Mouse (Mus musculus) embryonic facial prominence, embryonic 15.5 days (tissue): ENCODE measurements around the gene Tigar. TPM values are rescaled to one million over a fixed set of nuclear protein-coding genes. Genes with fewer than 3 reads are reported as not detected.
A peak's percentile ranks its signal among the peaks of the same experiment; 100 is the strongest.

Source experiments
- ATAC-seq: fragments of 200-750 bp; cut with Nextera tagmentation; 2 replicates; pipeline ENCODE4 v1.8.0; 2017; ENCODE audit warnings: low read depth, moderate TSS enrichment; ENCODE audit not compliant: insufficient number of reproducible peaks, low FRiP score, low TSS enrichment
- H3K27ac ChIP-seq: fragments of 300-500 bp; sonication (generic); replicated peaks from 2 replicates; pipeline ENCODE4 v1.5.1; 2015; ENCODE audit warnings: mild to moderate bottlenecking, inconsistent platforms
- H3K27me3 ChIP-seq: fragments of 300-500 bp; sonication (generic); 2 replicates; pipeline ENCODE4 v1.6.1; 2015; ENCODE audit warnings: inconsistent platforms
- H3K36me3 ChIP-seq: fragments of 300-500 bp; sonication (generic); 2 replicates; pipeline ENCODE4 v1.6.1; 2015; ENCODE audit warnings: mild to moderate bottlenecking, inconsistent platforms
- H3K4me1 ChIP-seq: fragments of 300-500 bp; sonication (generic); 2 replicates; pipeline ENCODE4 v1.6.1; 2015; ENCODE audit warnings: inconsistent platforms
- H3K4me2 ChIP-seq: fragments of 300-500 bp; sonication (generic); replicated peaks from 2 replicates; pipeline ENCODE4 v1.6.1; 2015; ENCODE audit warnings: mild to moderate bottlenecking, inconsistent platforms
- H3K4me3 ChIP-seq: fragments of 300-500 bp; sonication (generic); replicated peaks from 2 replicates; pipeline ENCODE4 v1.5.1; 2015; ENCODE audit warnings: mild to moderate bottlenecking, inconsistent platforms
- H3K9ac ChIP-seq: fragments of 300-500 bp; sonication (generic); 2 replicates; pipeline ENCODE4 v1.6.1; 2015; ENCODE audit warnings: inconsistent platforms
- H3K9me3 ChIP-seq: fragments of 300-500 bp; sonication (generic); replicated peaks from 2 replicates; pipeline ENCODE4 v1.6.1; 2016; ENCODE audit warnings: inconsistent platforms
- WGBS: fragments of 180-500 bp; shearing (Covaris S2); methylation state at CpG from one replicate; pipeline ENCODE4 v1.1.7; 2015; 5-methylcytosine and 5-hydroxymethylcytosine counted together
- polyA plus RNA-seq: library from polyadenylated mRNA; unstranded; fragments of >200 nt; fragmentation: Nextera tagmentation; extraction: Ambion mirVana; gene quantifications from 2 replicates; pipeline ENCODE4 v1.2.1, GENCODE M21; 2015

Tigar gene
- polyA plus RNA-seq, 1 experiment from 2014 or later, result 2.7 TPM

DNA sequence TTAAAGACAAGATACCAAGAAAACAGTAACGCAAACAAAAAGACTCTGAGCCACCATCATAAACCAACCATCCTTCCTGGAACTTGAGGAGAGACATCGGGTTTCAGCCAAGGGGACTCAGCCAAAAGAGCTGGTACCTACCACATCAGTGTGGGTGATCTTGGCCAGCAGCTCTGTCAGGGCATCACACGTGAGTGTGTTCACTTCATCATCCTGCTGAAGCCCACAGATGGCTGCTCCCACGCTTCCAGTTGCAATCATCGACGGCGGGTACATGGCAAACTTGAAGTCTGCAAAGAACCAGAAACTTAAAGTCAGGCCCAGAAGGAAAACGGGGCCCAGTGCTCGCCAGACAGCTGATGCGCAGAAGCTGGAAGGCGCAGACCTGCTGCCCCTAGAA is 29.6 kb upstream of the Tigar start:
- ATAC-seq, result no peak
- H3K9me3 ChIP-seq, result no peaks in the 10 kb centered on the region
- peaks cover 69% of the 10 kb centered on the region for H3K36me3 ChIP-seq
- H3K9ac ChIP-seq, result no peak overlapping the region
- whole genome bisulfite sequencing, result 92% methylated on average over 11 of the region's 11 CpGs
- peaks cover 19% of the 10 kb centered on the region for H3K4me1 ChIP-seq
- H3K27me3 ChIP-seq, result no peaks in the 10 kb centered on the region
- no peak overlapping the region for H3K27ac ChIP-seq
- no peak overlapping the region for H3K4me3 ChIP-seq
- H3K4me2 ChIP-seq, result no peak overlapping the region

DNA sequence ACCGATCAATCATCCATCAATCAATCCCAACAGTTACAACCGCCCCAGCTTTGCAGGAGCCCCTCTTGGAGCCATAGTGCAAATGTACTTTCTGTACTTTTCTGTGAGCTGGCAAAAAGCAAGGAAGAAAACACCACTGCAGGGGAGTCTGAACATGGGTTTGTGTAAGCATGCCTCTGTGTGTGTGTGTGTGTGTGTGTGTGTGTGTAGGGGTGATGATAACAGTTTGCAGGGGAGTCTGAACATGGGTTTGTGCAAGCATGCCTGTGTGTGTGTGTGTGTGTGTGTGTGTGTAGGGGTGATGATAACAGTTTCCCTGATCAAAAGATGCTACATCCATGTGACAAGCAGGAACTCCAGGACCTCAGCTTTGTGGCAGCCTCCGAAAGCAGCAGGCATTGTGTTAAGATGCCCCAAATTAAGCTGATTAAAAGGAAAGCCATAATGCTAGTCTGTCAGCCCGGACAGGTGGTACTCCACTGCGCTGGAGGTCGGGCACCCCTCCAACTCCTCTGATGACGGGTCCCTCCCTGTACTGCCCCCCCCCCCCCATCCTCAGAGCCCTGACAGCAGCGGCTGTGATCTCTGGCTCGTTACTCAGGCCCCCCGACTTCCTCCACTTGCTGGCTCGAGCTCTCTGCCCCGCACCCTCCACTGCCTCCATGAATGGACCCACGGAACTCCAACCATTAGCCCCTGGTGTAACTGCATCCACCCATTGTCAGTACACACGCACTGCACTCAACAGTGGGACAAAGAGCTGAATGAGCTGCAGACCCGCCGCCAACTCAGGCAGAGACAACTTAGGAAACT is 24.3 kb upstream of the Tigar start:
- H3K9ac ChIP-seq, result no peak overlapping the region
- peak; percentile 22; the same call in 1 of the 2 replicates for ATAC-seq
- no peak overlapping the region for H3K27ac ChIP-seq
- H3K36me3 ChIP-seq, result peaks cover 84% of the 10 kb centered on the region
- no peaks in the 10 kb centered on the region for H3K27me3 ChIP-seq
- H3K9me3 ChIP-seq, result no peaks in the 10 kb centered on the region
- WGBS, result 63% methylated on average over 15 of the region's 16 CpGs
- H3K4me1 ChIP-seq, result peaks cover 3% of the 10 kb centered on the region; the same call in 1 of the 2 replicates
- no peak overlapping the region for H3K4me2 ChIP-seq
- no peak overlapping the region for H3K4me3 ChIP-seq

DNA sequence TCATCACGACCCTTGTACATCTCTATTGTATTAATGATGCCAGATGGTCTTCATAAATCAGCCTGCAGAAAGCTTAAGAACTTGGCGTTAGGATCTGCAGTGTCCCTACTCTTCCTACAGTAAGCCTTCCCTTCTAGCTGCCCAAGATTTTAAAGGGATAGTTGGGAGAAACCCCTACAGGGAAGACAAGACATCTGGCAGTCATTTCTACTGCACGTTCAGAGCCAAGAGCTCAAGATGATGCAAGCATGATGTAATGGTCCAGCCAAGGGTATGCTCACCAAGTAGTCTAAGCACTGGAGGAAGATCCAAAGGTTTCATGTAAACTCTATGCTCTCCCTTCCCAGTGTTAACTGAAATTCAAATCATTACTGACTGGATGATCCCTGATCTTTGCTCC is 23.4 kb upstream of the Tigar start:
- Histone ChIP-seq H3K27me3 (no peaks in the 10 kb centered on the region), H3K9ac (no peak overlapping the region), H3K27ac (no peak overlapping the region), H3K4me2 (no peak overlapping the region), H3K9me3 (no peaks in the 10 kb centered on the region), H3K4me1 (peaks cover 3% of the 10 kb centered on the region; the same call in 1 of the 2 replicates), H3K36me3 (peaks cover 83% of the 10 kb centered on the region), H3K4me3 (no peak overlapping the region)
- WGBS, result 39% methylated on average over 3 of the region's 3 CpGs
- no peak for ATAC-seq

DNA sequence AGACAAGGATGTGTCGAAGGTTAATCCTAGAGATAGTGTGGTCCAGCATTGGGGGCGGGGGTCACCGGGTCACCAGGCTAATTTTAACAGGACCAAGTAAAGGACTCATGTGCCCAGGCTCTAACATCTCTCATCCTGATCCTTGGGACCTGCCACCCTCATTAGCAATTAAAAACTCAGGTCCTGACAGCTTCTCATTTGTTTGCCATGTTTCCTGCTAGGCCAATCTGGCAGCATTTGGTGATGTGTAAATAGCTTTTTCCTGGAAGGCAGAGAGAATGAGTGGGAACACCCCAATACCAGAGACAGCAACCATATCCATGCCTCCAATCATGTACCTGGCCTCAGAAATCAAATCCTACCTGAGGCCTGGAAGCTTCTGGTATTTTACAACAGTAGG is 22.6 kb upstream of the Tigar start:
- Histone ChIP-seq H3K4me1 (peaks cover 3% of the 10 kb centered on the region; the same call in 1 of the 2 replicates), H3K27me3 (no peaks in the 10 kb centered on the region), H3K9ac (no peak overlapping the region), H3K36me3 (peaks cover 83% of the 10 kb centered on the region), H3K4me2 (no peak overlapping the region), H3K4me3 (no peak overlapping the region), H3K27ac (no peak overlapping the region), H3K9me3 (no peaks in the 10 kb centered on the region)
- 83% methylated on average over 3 of the region's 3 CpGs for WGBS
- no peak for ATAC-seq

DNA sequence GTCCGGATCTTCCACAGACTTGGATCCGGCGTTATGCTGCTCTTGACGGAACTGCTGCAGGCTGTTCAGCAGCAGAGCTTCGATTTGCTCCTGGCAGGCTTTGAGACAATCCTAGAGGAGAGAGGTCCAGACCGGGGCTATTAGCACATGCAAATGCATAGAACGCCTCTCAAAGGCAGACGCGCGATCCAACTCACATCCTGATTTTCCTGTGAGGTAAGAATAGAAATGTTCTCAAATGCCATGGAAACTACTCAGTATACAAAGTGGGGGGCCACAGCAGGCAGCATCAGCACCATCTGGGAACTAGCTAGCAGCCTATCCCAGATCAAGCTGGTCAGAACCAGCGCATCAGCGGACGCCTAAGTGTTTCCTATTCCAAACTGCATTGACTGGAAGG is 21.0 kb upstream of the Tigar start:
- 76% methylated on average over 13 of the region's 13 CpGs for WGBS
- no peak for ATAC-seq
- no peak overlapping the region for H3K4me3 ChIP-seq
- H3K9me3 ChIP-seq, result no peaks in the 10 kb centered on the region
- peaks cover 82% of the 10 kb centered on the region for H3K36me3 ChIP-seq
- H3K4me1 ChIP-seq, result peaks cover 3% of the 10 kb centered on the region; the same call in 1 of the 2 replicates
- H3K27ac ChIP-seq, result no peak overlapping the region
- H3K27me3 ChIP-seq, result no peaks in the 10 kb centered on the region
- H3K9ac ChIP-seq, result no peak overlapping the region
- no peak overlapping the region for H3K4me2 ChIP-seq

DNA sequence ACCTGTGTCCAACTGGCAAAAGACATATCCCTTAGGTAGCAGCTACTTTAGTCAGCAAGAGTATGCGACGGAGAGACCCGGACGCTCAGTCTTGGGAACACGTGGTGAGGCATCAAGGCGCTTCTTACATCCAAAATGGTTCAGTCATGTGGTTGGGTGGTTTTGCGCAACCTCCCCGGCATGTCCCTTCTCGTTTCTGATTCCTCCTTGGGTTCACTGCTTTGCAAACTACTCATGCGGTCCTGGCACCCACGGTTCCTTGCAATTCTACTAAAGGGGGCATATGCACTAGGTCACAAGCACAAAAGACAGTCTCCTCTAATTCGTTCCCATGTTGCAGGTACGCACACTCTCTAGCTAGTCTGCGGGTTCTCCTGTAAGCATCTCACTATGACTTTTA is 20.3 kb upstream of the Tigar start:
- Histone ChIP-seq H3K4me1 (peaks cover 3% of the 10 kb centered on the region; the same call in 1 of the 2 replicates), H3K9ac (no peak overlapping the region), H3K4me2 (no peak overlapping the region), H3K27ac (no peak overlapping the region), H3K9me3 (no peaks in the 10 kb centered on the region), H3K36me3 (peaks cover 76% of the 10 kb centered on the region), H3K4me3 (no peak overlapping the region), H3K27me3 (no peaks in the 10 kb centered on the region)
- WGBS, result 92% methylated on average over 14 of the region's 14 CpGs
- no peak for ATAC-seq

DNA sequence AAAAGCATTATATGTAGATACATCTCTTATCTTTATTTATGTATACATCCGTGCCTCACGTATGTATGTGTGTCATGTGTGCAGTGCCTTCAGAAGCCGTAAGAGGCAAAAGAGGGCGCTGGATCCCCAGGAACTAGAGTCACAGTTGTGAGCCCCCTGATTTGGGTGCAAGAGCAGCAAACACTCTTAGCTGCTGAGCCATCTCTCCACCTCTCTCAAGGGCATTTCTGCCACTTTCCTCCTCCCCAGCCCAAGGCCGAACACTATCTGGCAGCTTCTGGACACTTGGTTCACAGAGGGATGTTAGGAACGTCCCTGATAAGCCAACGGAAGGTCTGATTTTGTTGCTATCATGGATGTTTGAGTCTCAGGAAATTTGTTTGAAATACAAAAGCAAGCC is 14.1 kb upstream of the Tigar start:
- H3K27ac ChIP-seq, result no peak overlapping the region
- H3K4me2 ChIP-seq, result no peak overlapping the region
- no peak overlapping the region for H3K9ac ChIP-seq
- H3K4me1 ChIP-seq, result no peaks in the 10 kb centered on the region
- ATAC-seq, result no peak
- no peaks in the 10 kb centered on the region for H3K27me3 ChIP-seq
- WGBS, result 87% methylated on average over 7 of the region's 7 CpGs
- H3K36me3 ChIP-seq, result peaks cover 22% of the 10 kb centered on the region; the same call in 1 of the 2 replicates
- no peaks in the 10 kb centered on the region for H3K9me3 ChIP-seq
- no peak overlapping the region for H3K4me3 ChIP-seq

DNA sequence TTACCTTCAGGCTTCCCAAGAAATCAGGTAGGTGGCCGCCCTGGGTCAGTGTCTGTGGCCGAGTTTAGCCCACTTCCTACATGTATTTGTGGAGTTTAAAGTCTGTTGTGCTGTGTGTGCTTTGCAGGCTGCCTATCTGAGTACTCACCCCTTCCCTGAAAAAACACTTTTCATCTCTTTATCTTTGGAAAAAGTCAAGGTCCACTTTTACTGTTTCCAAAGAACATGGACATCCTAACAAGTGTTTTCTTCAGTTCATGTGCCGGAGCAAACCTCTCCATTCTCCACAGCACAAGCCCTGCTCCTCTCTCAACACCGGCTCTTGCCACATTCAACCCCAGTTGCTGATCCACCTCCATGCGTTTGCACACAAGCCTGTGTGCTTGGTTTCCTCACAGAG is 13.6 kb upstream of the Tigar start:
- peaks cover 18% of the 10 kb centered on the region; the same call in 1 of the 2 replicates for H3K36me3 ChIP-seq
- no peak overlapping the region for H3K27ac ChIP-seq
- H3K9ac ChIP-seq, result no peak overlapping the region
- H3K4me2 ChIP-seq, result no peak overlapping the region
- H3K4me3 ChIP-seq, result no peak overlapping the region
- no peaks in the 10 kb centered on the region for H3K4me1 ChIP-seq
- WGBS, result 89% methylated on average over 5 of the region's 5 CpGs
- H3K9me3 ChIP-seq, result no peaks in the 10 kb centered on the region
- ATAC-seq, result no peak
- no peaks in the 10 kb centered on the region for H3K27me3 ChIP-seq

DNA sequence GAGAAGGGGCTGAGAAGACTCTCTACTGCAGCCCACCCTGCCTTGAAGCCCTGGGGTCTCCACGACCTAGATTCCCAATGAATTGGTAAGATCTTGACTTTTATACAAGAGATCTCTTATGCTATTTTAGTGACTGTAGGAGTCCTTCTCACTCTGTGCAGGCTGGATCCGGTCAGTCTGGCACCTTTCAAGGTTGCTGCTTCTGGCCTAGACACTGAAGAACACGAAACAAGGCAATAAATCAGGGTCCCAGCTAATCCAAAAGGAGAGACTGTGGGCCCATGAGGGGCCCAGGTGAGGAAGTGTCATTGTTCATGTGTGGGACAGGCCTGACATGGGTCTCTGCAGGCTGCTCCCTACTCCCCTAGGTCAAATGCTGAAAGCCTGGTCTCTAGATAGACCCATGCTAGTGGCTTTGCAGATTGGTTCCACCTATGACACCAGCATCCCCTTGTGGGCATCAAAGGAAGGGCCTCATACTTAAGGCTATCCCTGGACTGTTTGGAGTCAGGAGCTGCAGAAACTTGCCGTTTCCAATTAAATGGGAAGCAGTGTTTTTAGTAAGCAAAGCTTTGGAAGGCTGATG is 13.0 kb upstream of the Tigar start:
- WGBS, result 74% methylated on average over 4 of the region's 4 CpGs

DNA sequence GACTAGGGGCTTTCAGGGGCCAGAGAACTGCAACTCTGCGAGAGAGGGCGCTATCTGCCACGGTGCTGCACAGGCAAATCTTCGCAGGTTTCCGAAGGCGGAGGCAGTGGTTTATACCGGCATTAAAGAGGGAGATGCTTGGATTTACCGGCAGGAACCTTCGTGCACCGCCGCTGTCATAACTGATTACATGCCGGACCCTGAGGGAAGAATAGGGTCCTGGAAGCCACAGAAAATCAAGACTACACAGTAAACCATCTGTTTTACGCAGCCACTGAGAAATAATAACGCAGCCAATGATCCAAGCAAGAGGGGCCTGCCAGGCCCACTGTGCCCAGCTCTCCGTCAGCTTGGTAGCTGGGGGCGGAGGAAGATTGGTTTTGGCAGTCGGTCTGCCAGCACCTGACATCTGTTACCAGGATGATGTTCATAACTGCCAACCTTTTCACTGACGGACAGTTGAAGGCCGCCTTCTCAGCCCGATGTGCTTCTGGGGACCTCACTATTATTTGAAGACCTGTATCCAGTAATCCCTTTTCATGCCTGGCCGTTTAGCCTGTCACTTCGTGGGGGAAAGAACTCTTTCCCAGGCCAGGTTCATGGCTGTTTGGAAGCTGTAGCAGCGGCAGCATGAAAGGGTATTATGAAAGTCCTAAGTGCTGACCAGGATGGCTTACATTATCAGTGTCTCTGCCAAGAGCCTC is 5.5 kb upstream of the Tigar start:
- Histone ChIP-seq H3K27ac (no peak overlapping the region), H3K9me3 (no peaks in the 10 kb centered on the region), H3K36me3 (no peaks in the 10 kb centered on the region), H3K27me3 (no peaks in the 10 kb centered on the region), H3K9ac (no peak overlapping the region), H3K4me3 (no peak overlapping the region), H3K4me2 (no peak overlapping the region), H3K4me1 (no peaks in the 10 kb centered on the region)
- 52% methylated on average over 23 of the region's 23 CpGs for WGBS
- no peak for ATAC-seq

More for the DNA sequence above, 13.0 kb upstream of the Tigar start:
- no peaks in the 10 kb centered on the region for H3K27me3 ChIP-seq
- H3K9me3 ChIP-seq, result no peaks in the 10 kb centered on the region
- H3K4me1 ChIP-seq, result no peaks in the 10 kb centered on the region
- H3K4me2 ChIP-seq, result no peak overlapping the region
- no peak overlapping the region for H3K9ac ChIP-seq
- no peak overlapping the region for H3K27ac ChIP-seq
- ATAC-seq, result no peak
- no peak overlapping the region for H3K4me3 ChIP-seq
- peaks cover 11% of the 10 kb centered on the region; the same call in 1 of the 2 replicates for H3K36me3 ChIP-seq

DNA sequence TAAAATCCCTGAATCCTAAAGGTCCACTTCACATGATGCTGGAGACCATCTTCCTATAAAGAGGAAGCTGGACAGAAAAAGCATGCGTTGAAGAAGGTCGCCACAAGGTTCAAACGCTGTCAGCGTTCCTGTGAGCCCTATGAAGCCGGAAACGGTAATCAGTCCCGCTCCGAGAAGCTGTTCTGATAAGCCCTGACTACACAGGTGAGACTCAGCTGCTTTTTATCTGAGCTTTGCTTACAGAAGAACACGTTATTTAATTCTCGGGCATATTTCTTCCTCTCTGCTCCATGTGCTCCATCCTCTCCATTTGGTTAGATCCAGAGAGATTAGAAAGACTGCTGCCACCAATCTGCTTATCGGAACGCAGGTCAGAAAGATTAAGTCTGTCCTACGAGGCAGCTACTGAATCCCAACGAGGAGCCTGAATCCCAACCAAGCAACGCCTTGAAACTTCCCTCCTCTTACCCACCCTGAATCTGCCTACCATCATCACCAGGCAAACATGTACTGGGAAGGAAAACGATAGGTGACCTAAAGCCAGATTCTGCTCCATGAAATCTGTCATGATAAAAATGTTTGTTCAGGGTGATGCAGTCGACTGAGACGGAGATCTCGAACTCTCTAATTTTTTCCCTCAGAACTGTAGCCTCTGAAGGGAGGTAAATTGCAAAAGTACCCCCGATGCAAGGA is 843 bp downstream of the Tigar start:
- no peak overlapping the region for H3K27ac ChIP-seq
- no peaks in the 10 kb centered on the region for H3K36me3 ChIP-seq
- H3K9ac ChIP-seq, result 0 out of 2 replicates have a peak overlapping the region, but pooled peaks have one; percentile 40
- H3K27me3 ChIP-seq, result no peaks in the 10 kb centered on the region
- ATAC-seq, result no peak
- peaks cover 13% of the 10 kb centered on the region; the same call in 1 of the 2 replicates for H3K4me1 ChIP-seq
- no peaks in the 10 kb centered on the region for H3K9me3 ChIP-seq
- H3K4me3 ChIP-seq, result peak overlapping the region; percentile 61
- peak overlapping the region; percentile 82 for H3K4me2 ChIP-seq
- 39% methylated on average over 20 of the region's 20 CpGs for WGBS
